Comparison of ENCODE assay signal across 23 mouse cellular contexts in genomic region chr2:135306472-135306771, GRCm38 (mm10).
DNase-seq lines count a peak whose midpoint lies in the region; ATAC-seq lines count a peak whose summit lies in the region.
"Had no signal": no experiment of that assay in that cellular context is flagged by ENCODE, and none has a peak within 500 bp of the region (broad histone marks: within the 10 kb centered on the region; RNA-seq: fewer than 3 reads in every experiment).

No protein-coding gene starts in this region.

- DNase-seq in hindbrain, embryonic 11.5 days (ENCODE audit: low spot score) = no peak
- no peak for DNase-seq in hindbrain, embryonic 10.5 days (ENCODE audit: low spot score)
- DNase-seq in neural tube, embryonic 10.5 days (ENCODE audit: extremely low spot score, low spot score) = no peak
- no peak for DNase-seq in heart, postnatal 25 days (ENCODE audit: low spot score)
- DNase-seq: adrenal gland, postnatal 14 days; gastrocnemius, postnatal 10 days; kidney, adult 9 months; kidney, postnatal 25 days; layer of hippocampus, postnatal 36 days; liver, embryonic 13.5 days; lung, adult 2 months; lung, postnatal 14 days; right cerebral cortex, postnatal 14 days had no signal

- no peaks in the 10 kb centered on the region for H3K4me1 ChIP-seq in hindbrain, embryonic 11.5 days (replicated peaks; ENCODE audit: control insufficient read depth, insufficient read depth, low read length)
- no peaks in the 10 kb centered on the region for H3K4me1 ChIP-seq in hindbrain, embryonic 10.5 days (replicated peaks)
- H3K4me1 ChIP-seq in neural tube, embryonic 13.5 days (replicated peaks) = peaks cover 26% of the 10 kb centered on the region
- H3K4me1 ChIP-seq in hindbrain, embryonic 15.5 days (replicated peaks) = peaks cover 3% of the 10 kb centered on the region; the same call in 1 of the 2 replicates
- no peaks in the 10 kb centered on the region for H3K4me1 ChIP-seq in kidney, embryonic 16.5 days (ENCODE audit: insufficient read depth, low read length)
- H3K4me1 ChIP-seq: embryonic facial prominence, embryonic 15.5 days; heart, embryonic 10.5 days; limb, embryonic 13.5 days; liver, embryonic 13.5 days had no signal

- intact Hi-C loops in heart, postnatal 25 days (cut with DNase I) = no loop called here

- ATAC-seq in hindbrain, embryonic 11.5 days (ENCODE audit: low FRiP score) = peak; percentile 22; the same call in 1 of the 2 replicates
- ATAC-seq in neural tube, embryonic 13.5 days (ENCODE audit: low read depth) = peak; percentile 66
- ATAC-seq in hindbrain, embryonic 15.5 days (ENCODE audit: low FRiP score, low read depth) = 0 out of 2 replicates have a peak, but pooled peaks have one; percentile 30
- no peak for ATAC-seq in kidney, embryonic 16.5 days (ENCODE audit: low FRiP score, low TSS enrichment)
- ATAC-seq: CD4-positive, CD25-positive, alpha-beta regulatory T cell, adult 4 months; intestine, embryonic 16.5 days had no signal

- no peak overlapping the region for H3K4me2 ChIP-seq in hindbrain, embryonic 11.5 days (replicated peaks; ENCODE audit: low read depth, low read length)
- H3K4me2 ChIP-seq in neural tube, embryonic 13.5 days = no peak overlapping the region
- H3K4me2 ChIP-seq in hindbrain, embryonic 15.5 days = no peak overlapping the region
- no peak overlapping the region for H3K4me2 ChIP-seq in kidney, embryonic 16.5 days (replicated peaks; ENCODE audit: low read depth, low read length)
- H3K4me2 ChIP-seq: embryonic facial prominence, embryonic 15.5 days; limb, embryonic 13.5 days; liver, embryonic 13.5 days had no signal

- H3K36me3 ChIP-seq in hindbrain, embryonic 11.5 days (ENCODE audit: control insufficient read depth, insufficient read depth, low read length) = no peaks in the 10 kb centered on the region
- H3K36me3 ChIP-seq in hindbrain, embryonic 10.5 days = no peaks in the 10 kb centered on the region
- H3K36me3 ChIP-seq in neural tube, embryonic 13.5 days = no peaks in the 10 kb centered on the region
- H3K36me3 ChIP-seq in hindbrain, embryonic 15.5 days = no peaks in the 10 kb centered on the region
- no peaks in the 10 kb centered on the region for H3K36me3 ChIP-seq in kidney, embryonic 16.5 days (ENCODE audit: insufficient read depth, low read length)
- H3K36me3 ChIP-seq: embryonic facial prominence, embryonic 15.5 days; heart, embryonic 10.5 days; limb, embryonic 13.5 days; liver, embryonic 13.5 days had no signal

- H3K27ac ChIP-seq in hindbrain, embryonic 11.5 days (ENCODE audit: low read depth, low read length) = no peak overlapping the region
- H3K27ac ChIP-seq in hindbrain, embryonic 10.5 days = no peak overlapping the region
- H3K27ac ChIP-seq in neural tube, embryonic 13.5 days (replicated peaks) = peak overlapping the region; percentile 70
- H3K27ac ChIP-seq in hindbrain, embryonic 15.5 days (replicated peaks) = peak overlapping the region; percentile 25; the same call in 1 of the 2 replicates
- H3K27ac ChIP-seq in kidney, embryonic 16.5 days (ENCODE audit: low read length) = no peak overlapping the region
- H3K27ac ChIP-seq: embryonic facial prominence, embryonic 15.5 days; heart, embryonic 10.5 days; layer of hippocampus, adult 2 months; limb, embryonic 13.5 days; liver, embryonic 13.5 days; stomach, postnatal 0 days had no signal

- no peak overlapping the region for H3K9ac ChIP-seq in hindbrain, embryonic 11.5 days (ENCODE audit: low read depth, low read length)
- H3K9ac ChIP-seq in neural tube, embryonic 13.5 days = no peak overlapping the region
- no peak overlapping the region for H3K9ac ChIP-seq in hindbrain, embryonic 15.5 days
- no peak overlapping the region for H3K9ac ChIP-seq in kidney, embryonic 16.5 days (replicated peaks; ENCODE audit: low read length)
- H3K9ac ChIP-seq: embryonic facial prominence, embryonic 15.5 days; limb, embryonic 13.5 days; liver, embryonic 13.5 days had no signal

- H3K4me3 ChIP-seq in hindbrain, embryonic 11.5 days (ENCODE audit: low read depth, low read length) = no peak overlapping the region
- H3K4me3 ChIP-seq in hindbrain, embryonic 10.5 days = no peak overlapping the region
- no peak overlapping the region for H3K4me3 ChIP-seq in neural tube, embryonic 13.5 days
- H3K4me3 ChIP-seq in hindbrain, embryonic 15.5 days = no peak overlapping the region
- H3K4me3 ChIP-seq in kidney, embryonic 16.5 days (ENCODE audit: low read length) = no peak overlapping the region
- H3K4me3 ChIP-seq: embryonic facial prominence, embryonic 15.5 days; heart, embryonic 10.5 days; layer of hippocampus, adult 2 months; limb, embryonic 13.5 days; liver, embryonic 13.5 days had no signal

- 49% methylated on average over 2 of the region's 2 CpGs for WGBS in hindbrain, embryonic 11.5 days
- 58% methylated on average over 2 of the region's 2 CpGs for WGBS in hindbrain, embryonic 10.5 days
- WGBS in neural tube, embryonic 13.5 days = 17% methylated on average over 2 of the region's 2 CpGs
- WGBS in hindbrain, embryonic 15.5 days = 13% methylated on average over 2 of the region's 2 CpGs
- WGBS in kidney, embryonic 16.5 days = 49% methylated on average over 2 of the region's 2 CpGs

- no peaks in the 10 kb centered on the region for H3K9me3 ChIP-seq in hindbrain, embryonic 11.5 days (ENCODE audit: control insufficient read depth, low read length)
- no peaks in the 10 kb centered on the region for H3K9me3 ChIP-seq in hindbrain, embryonic 10.5 days
- no peaks in the 10 kb centered on the region for H3K9me3 ChIP-seq in neural tube, embryonic 13.5 days
- no peaks in the 10 kb centered on the region for H3K9me3 ChIP-seq in hindbrain, embryonic 15.5 days
- no peaks in the 10 kb centered on the region for H3K9me3 ChIP-seq in kidney, embryonic 16.5 days (ENCODE audit: low read length)
- H3K9me3 ChIP-seq: embryonic facial prominence, embryonic 15.5 days; heart, embryonic 10.5 days; limb, embryonic 13.5 days; liver, embryonic 13.5 days had no signal

- H3K27me3 ChIP-seq in hindbrain, embryonic 11.5 days (ENCODE audit: control insufficient read depth, insufficient read depth, low read length) = no peaks in the 10 kb centered on the region
- H3K27me3 ChIP-seq in hindbrain, embryonic 10.5 days (ENCODE audit: insufficient read depth, poor library complexity, severe bottlenecking) = no peaks in the 10 kb centered on the region
- H3K27me3 ChIP-seq in neural tube, embryonic 13.5 days = no peaks in the 10 kb centered on the region
- H3K27me3 ChIP-seq in hindbrain, embryonic 15.5 days = no peaks in the 10 kb centered on the region
- H3K27me3 ChIP-seq in kidney, embryonic 16.5 days (ENCODE audit: insufficient read depth, low read length) = no peaks in the 10 kb centered on the region
- H3K27me3 ChIP-seq: embryonic facial prominence, embryonic 15.5 days; limb, embryonic 13.5 days; liver, embryonic 13.5 days had no signal

Comparison
In these comparisons a context has a peak if more than half of its experiments do, and no peak if none do; other contexts are left out.
1. H3K27ac ChIP-seq: peak in neural tube, embryonic 13.5 days (single experiment) and hindbrain, embryonic 15.5 days (single experiment); none in hindbrain, embryonic 11.5 days (single experiment), hindbrain, embryonic 10.5 days (single experiment) and kidney, embryonic 16.5 days (single experiment).